Mouse (Mus musculus) megakaryocyte progenitor cell, adult 5-6 weeks (primary cell): ENCODE results near the gene Gm45194. TPM values are rescaled to one million over a fixed set of nuclear protein-coding genes. Genes with fewer than 3 reads are reported as not detected.

Experiments used
- ATAC-seq: replicated peaks from 2 replicates; pipeline ENCODE4 v1.8.0; 2016; ENCODE audit warnings: mild to moderate bottlenecking, moderate TSS enrichment, inconsistent platforms; ENCODE audit not compliant: poor library complexity
- total RNA-seq, 2 experiments: library from RNA; stranded (forward) in 1 of 2; stranded (reverse) in 1 of 2; fragments of 157-497, 149-512 nt in 1 of 2; fragments of 200-1000 nt in 1 of 2; gene quantifications; 2 replicates each; pipeline versions ENCODE4 v1.2.3 to v1.2.4; 2015 to 2017

Gm45194 gene
- total RNA-seq (2015) (not detected in 2 replicates), total RNA-seq (2017) (not detected in 2 replicates)

DNA sequence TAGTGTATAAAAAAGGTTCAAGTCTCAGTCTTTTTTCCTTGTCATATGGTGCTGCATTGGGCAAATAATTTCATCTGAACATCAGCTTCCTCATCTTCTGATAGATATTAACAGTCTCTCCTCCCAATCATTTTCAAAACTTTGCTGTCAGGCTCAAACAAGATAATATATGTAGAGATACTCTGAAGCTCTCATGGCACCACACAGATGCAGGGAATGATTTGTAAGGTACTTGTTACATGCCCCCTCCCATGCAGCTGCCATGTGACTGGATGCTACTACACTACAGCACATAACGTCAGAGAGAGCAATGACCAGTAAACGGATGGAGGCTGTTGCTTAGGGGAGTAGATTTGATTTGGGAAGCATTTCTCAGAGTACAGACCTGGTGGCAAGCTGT is at the start of gene Gm45194:
TSS of gene Gm45194 (plus strand) at position 301 of the 400 bp plus-strand sequence.
- no peak for ATAC-seq

DNA sequence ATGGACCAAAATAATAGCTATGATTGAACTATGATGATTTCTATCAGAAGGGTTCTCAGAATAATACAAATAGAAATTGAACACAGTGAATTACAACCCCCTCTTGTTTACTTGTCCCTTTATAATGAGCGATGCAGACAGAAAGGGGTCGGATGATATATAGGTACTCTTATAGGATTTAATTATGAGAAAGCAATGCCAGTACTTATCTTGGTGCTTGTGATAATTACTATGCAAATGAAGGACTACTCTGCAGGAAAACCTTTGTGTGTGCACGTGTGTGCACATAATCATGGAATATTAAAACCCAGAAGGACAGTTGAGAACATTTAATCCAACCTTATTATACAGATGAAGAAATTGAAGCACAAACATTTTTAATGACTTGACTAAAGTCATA is 35.3 kb upstream of the Gm45194 start:
- ATAC-seq, result no peak

DNA sequence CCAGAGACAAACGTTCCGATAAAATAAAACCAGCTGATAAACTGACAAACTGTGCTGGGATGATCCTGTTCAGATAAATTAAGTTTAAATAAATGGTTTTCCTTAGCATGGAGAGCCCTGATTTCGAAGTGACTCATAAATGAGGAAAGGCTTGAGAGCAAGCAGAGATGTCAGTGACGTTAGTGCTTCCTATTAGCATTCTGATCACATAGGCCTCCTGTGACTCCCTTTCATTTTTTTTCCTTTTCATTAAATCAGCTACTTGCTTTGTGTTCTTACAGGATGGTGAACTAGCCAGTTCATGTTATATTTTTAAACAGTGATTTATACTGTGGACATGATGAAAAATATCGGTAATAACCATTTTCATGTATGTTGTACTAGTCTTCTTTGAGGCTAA is 9.9 kb upstream of the Gm45194 start:
- ATAC-seq, result no peak

DNA sequence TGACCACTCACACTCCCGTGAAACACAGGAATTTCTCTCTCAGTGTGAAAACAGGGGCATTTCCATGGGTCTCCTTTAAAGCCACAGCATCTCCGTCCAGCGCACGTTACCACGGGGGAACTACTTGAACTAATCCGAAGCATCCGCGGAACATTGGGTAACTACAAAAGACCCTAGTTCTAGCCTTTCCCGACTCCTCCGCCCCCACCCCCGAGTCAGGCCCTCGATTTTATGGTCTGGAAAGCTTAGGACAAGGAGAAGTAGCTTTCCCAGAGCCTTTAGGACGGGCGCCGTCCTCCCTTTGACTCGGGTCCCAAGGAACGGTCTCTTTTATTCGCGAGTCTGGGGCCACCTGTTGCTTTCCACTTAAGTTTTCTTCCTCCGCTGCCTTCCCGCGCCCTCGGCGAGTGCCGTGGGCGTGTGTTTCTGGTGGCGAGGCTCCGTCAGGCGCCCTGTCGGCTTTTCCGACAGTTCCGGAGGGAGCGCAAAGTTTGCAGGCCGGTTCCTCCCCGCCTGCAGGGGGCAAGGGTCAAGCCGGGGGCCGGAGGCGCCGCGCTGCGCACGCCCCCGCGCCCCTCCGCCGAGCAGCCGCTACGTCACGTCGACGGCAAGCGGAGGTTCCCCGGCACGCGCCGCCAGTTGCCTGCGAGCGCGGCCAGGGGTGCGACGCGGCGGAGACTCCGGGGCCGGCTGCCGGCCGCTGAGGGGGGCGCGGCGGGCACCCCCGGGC is 3.3 kb downstream of the Gm45194 start:
- 0 out of 2 replicates have a peak, but pooled peaks have one; percentile 4 for ATAC-seq

DNA sequence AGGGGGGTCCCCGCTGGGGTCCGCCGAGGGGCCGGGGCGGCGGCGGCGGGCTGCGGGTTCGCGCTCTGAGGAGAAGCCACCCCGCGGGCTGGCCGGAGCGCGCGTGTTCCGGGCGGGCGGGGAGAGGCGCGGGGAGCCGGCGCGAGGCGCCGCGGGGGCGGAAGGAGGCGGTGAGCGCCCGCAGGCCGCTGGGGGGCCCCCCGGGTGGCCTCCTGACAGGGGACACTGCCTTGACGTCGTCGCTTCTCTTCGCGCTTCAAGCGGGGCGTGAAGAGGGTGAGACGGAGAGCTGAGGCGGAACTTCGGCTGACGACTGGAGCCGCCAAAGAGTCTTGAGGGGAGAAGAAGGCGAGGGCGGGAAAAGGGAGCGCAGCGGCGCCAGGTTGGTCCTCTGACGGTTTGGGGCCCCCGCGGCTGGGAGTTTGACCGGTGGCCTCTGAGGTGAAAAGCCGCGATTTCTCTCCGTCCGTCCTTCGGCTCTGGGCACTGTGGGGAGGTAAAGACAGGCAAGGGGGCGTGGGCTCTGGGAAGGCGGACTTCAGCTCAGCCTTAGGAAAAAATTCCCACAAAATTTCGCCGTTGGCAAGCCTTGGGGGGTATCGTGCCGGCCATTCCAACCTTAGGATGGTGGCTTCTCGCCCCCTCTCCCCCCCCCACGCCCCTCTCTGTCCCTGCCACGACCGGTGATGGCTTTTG is 4.0 kb downstream of the Gm45194 start:
- no peak for ATAC-seq

DNA sequence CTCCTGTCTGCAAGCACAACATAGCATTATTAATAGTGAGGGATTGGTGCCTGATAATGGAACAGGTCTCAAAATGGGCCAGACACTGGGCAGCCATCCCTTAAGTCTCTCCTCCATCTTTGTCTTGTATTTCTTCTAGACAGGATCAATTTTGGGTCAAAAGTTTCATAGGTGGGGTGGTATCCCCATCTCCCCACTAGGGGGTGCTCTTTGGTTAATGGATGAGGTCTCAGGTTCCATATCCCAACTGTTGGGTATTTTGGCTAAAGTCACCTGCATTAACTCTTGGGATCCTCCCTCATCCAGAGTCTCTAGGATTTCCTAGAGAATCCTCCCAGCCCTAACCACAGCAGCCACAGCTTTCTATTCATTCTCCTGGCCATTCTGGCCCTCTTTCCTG is 26.2 kb downstream of the Gm45194 start:
- ATAC-seq, result no peak

DNA sequence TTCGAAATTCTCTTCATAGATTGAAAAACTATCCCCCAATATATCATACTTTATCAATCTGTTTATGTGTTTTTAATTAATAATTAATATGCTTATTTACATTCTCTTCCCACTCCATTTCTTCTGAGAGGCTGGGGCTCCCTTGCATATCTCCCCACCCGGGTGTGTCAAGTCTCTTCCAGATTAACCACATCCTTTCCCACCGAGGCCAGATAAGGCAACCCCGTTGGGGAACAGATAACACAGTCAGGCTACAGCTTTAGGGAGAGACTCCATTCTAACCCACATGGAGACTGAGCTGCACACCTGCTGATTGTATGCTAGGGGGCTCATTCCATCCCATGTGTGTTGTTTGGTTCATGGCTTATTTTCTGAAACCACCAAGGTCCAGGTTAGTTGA is 69.7 kb downstream of the Gm45194 start:
- no peak for ATAC-seq

DNA sequence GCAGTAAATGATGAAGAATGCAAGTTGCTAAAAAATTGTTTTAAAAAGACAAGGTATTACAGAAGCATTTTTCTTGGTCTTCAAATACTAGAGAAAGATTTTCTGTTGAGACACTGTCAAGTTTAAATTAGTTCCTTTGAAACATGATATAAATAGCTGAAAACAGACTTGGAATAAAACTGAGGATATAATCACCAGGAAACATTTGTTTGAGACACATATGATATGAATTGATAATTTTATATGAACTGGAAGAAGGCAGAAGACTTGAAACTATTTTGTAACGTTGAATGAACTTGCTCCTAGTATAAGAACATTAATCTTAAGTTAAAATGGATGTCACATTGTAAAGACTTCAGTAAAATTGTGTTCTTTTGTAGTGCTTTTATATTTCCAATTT is 108.5 kb downstream of the Gm45194 start:
- no peak for ATAC-seq

DNA sequence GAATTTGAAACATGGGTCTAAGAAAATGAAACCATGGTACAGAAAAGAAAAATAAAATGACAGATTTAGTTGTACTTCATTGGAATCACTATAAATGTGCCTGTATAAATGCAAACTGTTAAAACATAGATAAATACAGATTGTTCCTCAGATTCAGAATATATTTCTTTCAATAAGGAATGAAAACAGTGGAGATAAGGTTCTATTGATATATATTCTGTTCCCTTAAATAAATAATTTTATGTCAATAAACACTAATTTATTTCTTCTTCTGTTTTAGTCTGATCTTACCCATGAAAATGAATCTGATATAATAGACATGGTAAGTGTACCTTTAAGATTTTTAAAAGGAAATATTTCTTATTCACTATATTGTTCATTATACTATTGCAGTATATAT is 119.5 kb downstream of the Gm45194 start, which contains the start of gene Tex16:
TSS of gene Tex16 (plus strand) at position 301 of the 400 bp plus-strand sequence.
- no peak for ATAC-seq

DNA sequence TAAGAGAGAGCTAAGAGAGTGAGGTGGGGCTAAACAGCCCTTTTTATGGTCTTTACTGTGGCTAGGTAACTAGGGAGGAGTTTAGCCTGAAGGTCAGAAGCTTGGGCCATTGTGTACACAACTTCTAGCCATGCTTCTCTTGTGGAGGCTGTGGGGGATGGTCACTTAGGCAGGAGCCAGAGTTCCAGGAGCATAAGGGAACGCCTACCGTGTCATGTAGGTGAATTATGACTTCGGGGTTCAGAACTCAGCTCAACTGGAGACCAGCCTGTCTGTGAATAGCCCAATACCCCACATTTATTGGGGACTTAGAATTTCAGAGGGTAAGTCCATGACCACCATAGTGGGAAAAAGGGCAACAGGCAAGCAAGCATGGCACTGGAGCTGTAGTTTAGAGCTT is 347.6 kb downstream of the Gm45194 start, which contains the start of gene 4933403O08Rik:
TSS of gene 4933403O08Rik (plus strand) at position 301 of the 400 bp plus-strand sequence.
- ATAC-seq, result no peak

DNA sequence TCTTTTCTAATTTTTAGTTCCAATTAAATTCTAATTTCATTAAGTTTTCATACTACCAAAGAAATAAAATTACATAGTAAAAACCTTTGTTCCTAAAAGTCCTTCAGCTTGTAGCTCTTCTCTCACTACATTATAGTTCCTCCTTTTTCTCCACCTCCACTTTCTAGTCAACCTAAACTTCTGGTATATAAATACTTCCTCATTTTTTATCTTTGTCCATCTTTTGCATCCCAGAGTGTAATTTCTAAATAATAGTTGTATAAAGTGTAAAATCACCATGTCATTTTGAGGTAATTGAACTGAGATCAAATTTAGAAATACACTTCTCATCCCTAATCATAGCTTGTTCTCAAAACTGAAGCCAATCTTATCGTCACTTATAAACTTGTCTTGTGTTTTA is 351.7 kb downstream of the Gm45194 start:
- ATAC-seq, result no peak

DNA sequence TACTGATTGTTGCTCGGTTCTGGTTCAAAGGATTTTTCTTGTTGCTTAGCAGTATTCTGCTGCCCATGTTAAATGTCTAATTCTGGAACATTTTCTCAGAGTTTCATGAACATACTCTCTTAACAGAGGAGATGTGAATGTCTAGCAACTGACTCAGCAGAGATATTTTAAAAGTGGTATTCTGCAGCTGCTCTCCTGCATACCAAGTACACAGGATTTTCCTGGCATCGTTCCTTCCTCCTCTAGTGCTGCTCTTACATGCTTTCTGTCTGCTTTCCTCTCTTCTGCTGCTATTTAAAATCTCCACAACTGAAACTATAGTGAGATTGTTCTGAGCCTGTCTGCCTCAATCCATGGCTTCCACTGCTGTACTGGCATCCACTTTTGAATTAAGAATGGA is 364.3 kb downstream of the Gm45194 start:
- no peak for ATAC-seq

DNA sequence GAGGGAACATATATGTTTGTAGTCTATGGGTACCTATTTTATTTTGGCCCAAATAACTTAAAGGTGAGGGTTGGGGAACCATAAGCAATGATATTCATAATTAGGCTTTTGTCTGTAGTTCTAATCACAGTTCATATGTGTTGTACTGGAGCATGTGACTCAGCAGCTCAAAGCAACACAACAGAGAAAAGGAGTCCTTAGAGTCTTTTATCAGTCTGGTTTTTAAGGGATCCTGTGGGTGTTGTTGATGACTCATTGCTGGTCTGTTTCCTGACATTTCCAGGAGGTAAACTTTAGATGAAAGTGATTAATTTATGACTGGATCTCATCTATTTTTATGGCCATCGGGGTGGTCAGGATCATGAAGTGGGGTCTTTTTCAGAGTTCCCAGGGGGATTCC is 382.4 kb downstream of the Gm45194 start:
- ATAC-seq, result no peak

Other genes with a start within 250 kb of the Gm45194 start
- gene Hdx, start 194.3 kb upstream of the Gm45194 start, total RNA-seq (2015), result 0.10 TPM in 2 replicates
- gene Hdx, start 194.3 kb upstream of the Gm45194 start, total RNA-seq (2017), result 0.12 and 0.14 TPM in 2 replicates
- not detected in 2 replicates for gene Tex16, start 119.6 kb downstream of the Gm45194 start, total RNA-seq (2015)
- gene Tex16, start 119.6 kb downstream of the Gm45194 start, total RNA-seq (2017), result not detected in 2 replicates